Comparison of ENCODE assay signal across 8 mouse cellular contexts in the genomic region with DNA sequence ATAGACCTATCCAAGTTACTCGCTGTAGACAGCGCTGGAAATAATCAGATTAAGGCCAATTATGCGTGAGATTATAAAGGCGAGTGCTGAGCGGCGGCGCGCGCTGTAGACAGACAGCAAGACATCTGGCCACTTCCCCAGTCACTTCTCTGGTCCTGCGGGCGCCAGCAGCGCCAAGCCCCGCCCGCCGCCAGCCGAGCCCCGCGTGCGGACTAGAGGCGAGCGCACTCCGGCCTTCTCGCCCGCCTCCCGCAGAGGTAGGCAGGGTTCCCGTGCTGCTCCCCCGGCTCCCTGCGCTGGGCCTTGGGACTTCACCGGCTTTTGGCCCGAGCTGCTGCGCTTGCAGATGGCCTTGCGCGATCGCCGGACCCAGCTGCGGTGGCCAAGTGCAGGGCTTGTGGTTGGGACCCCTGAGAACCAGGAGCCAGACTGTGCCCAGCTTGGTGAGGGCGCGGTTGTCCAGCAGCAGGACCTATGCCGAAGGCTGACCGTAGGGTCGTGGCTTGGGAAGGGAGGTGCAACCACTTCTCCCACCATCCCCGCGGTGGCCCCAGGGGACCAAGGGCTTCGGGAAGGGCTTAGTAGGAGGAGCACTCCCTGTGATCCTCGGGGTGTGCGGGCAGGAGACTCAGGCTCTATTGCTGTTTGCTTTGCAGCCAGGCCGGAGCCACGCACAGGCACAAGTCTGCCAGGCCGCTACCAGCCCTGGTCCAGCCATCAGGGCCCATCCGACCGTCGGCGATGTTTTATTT. TPM values are rescaled to one million over a fixed set of nuclear protein-coding genes. Genes with fewer than 3 reads are reported as not detected.
DNase-seq lines count a peak whose midpoint lies in the region; ATAC-seq and TF ChIP-seq lines count a peak whose summit lies in the region.

A gene (plus strand): TSS at position 118 of the 752 bp plus-strand sequence.

- no peaks in the 10 kb centered on the region for H3K9me3 ChIP-seq in heart, embryonic 12.5 days (replicated peaks)
- no peaks in the 10 kb centered on the region for H3K9me3 ChIP-seq in heart, postnatal 0 days (replicated peaks; ENCODE audit: control insufficient read depth, low read length)
- no peaks in the 10 kb centered on the region for H3K9me3 ChIP-seq in midbrain, embryonic 14.5 days (ENCODE audit: control insufficient read depth, low read length)

- ATAC-seq in heart, embryonic 12.5 days (ENCODE audit: insufficient number of reproducible peaks, low FRiP score), result no peak
- ATAC-seq in heart, postnatal 0 days (ENCODE audit: insufficient read depth, low read depth), result no peak
- peak; percentile 70 for ATAC-seq in midbrain, embryonic 14.5 days (ENCODE audit: low FRiP score, low TSS enrichment)

- TF ChIP-seq CTCF in heart, postnatal 0 days (IDR thresholded peaks at IDR 0.05; ENCODE audit: low read depth), result no peak

- H3K4me1 ChIP-seq in heart, embryonic 12.5 days (replicated peaks), result peaks cover 17% of the 10 kb centered on the region
- no peaks in the 10 kb centered on the region for H3K4me1 ChIP-seq in heart, postnatal 0 days (ENCODE audit: control insufficient read depth, insufficient read depth)
- H3K4me1 ChIP-seq in midbrain, embryonic 14.5 days (ENCODE audit: control insufficient read depth, insufficient read depth, low read length), result peaks cover 30% of the 10 kb centered on the region

- no peak for TF ChIP-seq EP300 in heart, postnatal 0 days (IDR thresholded peaks at IDR 0.05; ENCODE audit: low read depth)

- peaks cover 94% of the 10 kb centered on the region for H3K27me3 ChIP-seq in heart, embryonic 12.5 days (replicated peaks)
- peaks cover 91% of the 10 kb centered on the region for H3K27me3 ChIP-seq in heart, postnatal 0 days (ENCODE audit: control insufficient read depth, insufficient read depth, low read length)
- H3K27me3 ChIP-seq in midbrain, embryonic 14.5 days (ENCODE audit: control insufficient read depth, insufficient read depth, low read length), result peaks cover 71% of the 10 kb centered on the region

- H3K36me3 ChIP-seq in heart, embryonic 12.5 days, result no peaks in the 10 kb centered on the region
- H3K36me3 ChIP-seq in heart, postnatal 0 days (replicated peaks; ENCODE audit: control insufficient read depth, insufficient read depth, low read length), result no peaks in the 10 kb centered on the region
- H3K36me3 ChIP-seq in midbrain, embryonic 14.5 days (ENCODE audit: control insufficient read depth, insufficient read depth, low read length), result no peaks in the 10 kb centered on the region

- WGBS in heart, embryonic 12.5 days, result 1% methylated on average over 53 of the region's 53 CpGs
- WGBS in heart, postnatal 0 days, result 1% methylated on average over 53 of the region's 53 CpGs
- WGBS in midbrain, embryonic 14.5 days, result under 1% methylated on average over 53 of the region's 53 CpGs

- peak within 1 kb of the TSS; percentile 67 for H3K4me2 ChIP-seq in heart, embryonic 12.5 days
- peak within 1 kb of the TSS; percentile 44 for H3K4me2 ChIP-seq in heart, postnatal 0 days (ENCODE audit: low read depth, low read length)
- peak within 1 kb of the TSS; percentile 68 for H3K4me2 ChIP-seq in midbrain, embryonic 14.5 days (ENCODE audit: low read length)

- DNase-seq in heart, adult 9 months (ENCODE audit: low spot score in 2 of 2), result no peak
- DNase-seq in adrenal gland, postnatal 14 days, result peak; percentile 39
- DNase-seq in heart, postnatal 0 days (ENCODE audit: low spot score), result no peak
- peak; percentile 74 for DNase-seq in midbrain, embryonic 14.5 days
- DNase-seq in right cerebral cortex, postnatal 14 days, result no peak
- no peak for DNase-seq in ovary, adult 18-20 months (ENCODE audit: low spot score)
- DNase-seq in layer of hippocampus, adult 11-12 months (ENCODE audit: low spot score), result no peak

- H3K9ac ChIP-seq in heart, embryonic 12.5 days, result no peak within 1 kb of the TSS
- no peak within 1 kb of the TSS for H3K9ac ChIP-seq in heart, postnatal 0 days (replicated peaks; ENCODE audit: low read depth, low read length)
- peak within 1 kb of the TSS; percentile 20; the same call in 1 of the 2 replicates for H3K9ac ChIP-seq in midbrain, embryonic 14.5 days (replicated peaks; ENCODE audit: low read length)

- no peak within 1 kb of the TSS for H3K27ac ChIP-seq in heart, embryonic 12.5 days (ENCODE audit: poor library complexity, severe bottlenecking)
- H3K27ac ChIP-seq in heart, postnatal 0 days (ENCODE audit: low read depth), result no peak within 1 kb of the TSS
- H3K27ac ChIP-seq in midbrain, embryonic 14.5 days (replicated peaks; ENCODE audit: low read depth, low read length), result no peak within 1 kb of the TSS; the same call in 1 of the 2 replicates

- H3K4me3 ChIP-seq in heart, embryonic 12.5 days, result peak within 1 kb of the TSS; percentile 39
- peak within 1 kb of the TSS; percentile 29 for H3K4me3 ChIP-seq in heart, postnatal 0 days (ENCODE audit: low read depth, low read length)
- H3K4me3 ChIP-seq in midbrain, embryonic 14.5 days (replicated peaks; ENCODE audit: low read depth, low read length), result peak within 1 kb of the TSS; percentile 34

RNA-seq across cellular contexts. Expression of the gene that starts here (rescaled TPM):
- polyA plus RNA-seq in heart, embryonic 12.5 days (2016; fragmentation: Nextera tagmentation; extraction: Ambion mirVana), result 0.14 TPM in 1 of 2 replicates, not detected in the other
- total RNA-seq in adrenal gland, postnatal 14 days (2021), result 0.67 and 0.75 TPM in 2 replicates
- not detected in 2 replicates for total RNA-seq in heart, postnatal 0 days (2014; rRNA removed; ENCODE audit: low replicate concordance)
- 0.08 TPM in 1 of 2 replicates, not detected in the other for polyA plus RNA-seq in heart, postnatal 0 days (2015; fragmentation: Nextera tagmentation; extraction: Ambion mirVana)
- 3.2 and 4.9 TPM in 2 replicates for polyA plus RNA-seq in midbrain, embryonic 14.5 days (2014; fragmentation: Nextera tagmentation; extraction: Ambion mirVana)

Comparison
In these comparisons a context has a peak if more than half of its experiments do, and no peak if none do; other contexts are left out.
1. Peak in DNase-seq in adrenal gland, postnatal 14 days; RNA of the gene not detected or under 1 TPM.